Comparison of ENCODE assay signal across 32 mouse cellular contexts in genomic region chr12:25895691-25896090, GRCm38 (mm10).
"Had no signal": no experiment of that assay in that cellular context is flagged by ENCODE, and none has a peak within 500 bp of the region (broad histone marks: within the 10 kb centered on the region; RNA-seq: fewer than 3 reads in every experiment).

No protein-coding gene starts in this region.

- H3K27ac ChIP-seq: limb, embryonic 10.5 days; limb, embryonic 12.5 days; limb, embryonic 13.5 days; limb, embryonic 15.5 days; liver, embryonic 12.5 days; liver, embryonic 13.5 days; liver, embryonic 14.5 days; liver, embryonic 15.5 days; lung, embryonic 15.5 days; macrophage; midbrain, embryonic 10.5 days; midbrain, embryonic 12.5 days; midbrain, embryonic 13.5 days; midbrain, embryonic 15.5 days; neural tube, embryonic 12.5 days had no signal

- H3K4me1 ChIP-seq: limb, embryonic 12.5 days; limb, embryonic 15.5 days; liver, embryonic 12.5 days; liver, embryonic 13.5 days; liver, embryonic 15.5 days; lung, embryonic 15.5 days; megakaryocyte, embryonic 14.5 days; midbrain, embryonic 15.5 days; neural tube, embryonic 12.5 days had no signal

- H3K36me3 ChIP-seq: limb, embryonic 10.5 days; limb, embryonic 12.5 days; limb, embryonic 13.5 days; limb, embryonic 15.5 days; liver, embryonic 12.5 days; liver, embryonic 13.5 days; liver, embryonic 15.5 days; lung, embryonic 15.5 days; midbrain, embryonic 10.5 days; midbrain, embryonic 12.5 days; midbrain, embryonic 13.5 days; midbrain, embryonic 15.5 days; neural tube, embryonic 12.5 days had no signal

- DNase-seq: left cerebral cortex, postnatal 4 days; liver; liver, embryonic 13.5 days; liver, postnatal 0 days; lung, adult 18-20 months; lung, adult 2 months; lung, embryonic 14.5 days; lung, postnatal 10 days; lung, postnatal 14 days; lung, postnatal 36 days; lung, postnatal 4 days; midbrain, embryonic 14.5 days had no signal

- H3K9ac ChIP-seq: limb, embryonic 12.5 days; limb, embryonic 13.5 days; limb, embryonic 15.5 days; liver, embryonic 12.5 days; liver, embryonic 13.5 days; liver, embryonic 14.5 days; liver, embryonic 15.5 days; liver, postnatal 0 days; lung, embryonic 14.5 days; lung, embryonic 15.5 days; midbrain, embryonic 12.5 days; midbrain, embryonic 13.5 days; midbrain, embryonic 15.5 days; neural tube, embryonic 12.5 days had no signal

- H3K27me3 ChIP-seq: limb, embryonic 12.5 days; limb, embryonic 13.5 days; limb, embryonic 15.5 days; liver, embryonic 12.5 days; liver, embryonic 13.5 days; liver, embryonic 15.5 days; lung, embryonic 15.5 days; megakaryocyte, embryonic 14.5 days; midbrain, embryonic 12.5 days; midbrain, embryonic 13.5 days; midbrain, embryonic 15.5 days; neural tube, embryonic 12.5 days had no signal

- H3K4me2 ChIP-seq: limb, embryonic 12.5 days; limb, embryonic 13.5 days; limb, embryonic 15.5 days; liver, embryonic 11.5 days; liver, embryonic 12.5 days; liver, embryonic 13.5 days; liver, embryonic 15.5 days; lung, embryonic 14.5 days; lung, embryonic 15.5 days; midbrain, embryonic 11.5 days; midbrain, embryonic 12.5 days; midbrain, embryonic 13.5 days; midbrain, embryonic 15.5 days; neural tube, embryonic 12.5 days had no signal

- H3K4me3 ChIP-seq: limb, embryonic 10.5 days; limb, embryonic 12.5 days; limb, embryonic 13.5 days; limb, embryonic 15.5 days; liver, embryonic 12.5 days; liver, embryonic 13.5 days; liver, embryonic 15.5 days; lung, embryonic 15.5 days; megakaryocyte, embryonic 14.5 days; midbrain, embryonic 10.5 days; midbrain, embryonic 12.5 days; midbrain, embryonic 13.5 days; midbrain, embryonic 15.5 days; myocyte; neural tube, embryonic 12.5 days had no signal

- ATAC-seq: liver, embryonic 12.5 days; liver, postnatal 0 days; lung, postnatal 0 days; midbrain, embryonic 13.5 days; midbrain, embryonic 15.5 days; midbrain, embryonic 16.5 days had no signal

- H3K9me3 ChIP-seq: limb, embryonic 10.5 days; limb, embryonic 12.5 days; limb, embryonic 13.5 days; limb, embryonic 15.5 days; liver, embryonic 12.5 days; liver, embryonic 13.5 days; liver, embryonic 15.5 days; lung, embryonic 15.5 days; megakaryocyte, embryonic 14.5 days; midbrain, embryonic 10.5 days; midbrain, embryonic 12.5 days; midbrain, embryonic 13.5 days; midbrain, embryonic 15.5 days; neural tube, embryonic 12.5 days had no signal
